Mouse (Mus musculus) lung, embryonic 14.5 days (tissue): ENCODE measurements around the gene Gpr153. TPM values are rescaled to one million over a fixed set of nuclear protein-coding genes. Genes with fewer than 3 reads are reported as not detected.

Experiments
- ATAC-seq: fragments of 200-750 bp; cut with Nextera tagmentation; 2 replicates; pipeline ENCODE4 v1.8.0; 2017; ENCODE audit warnings: mild to moderate bottlenecking, moderate TSS enrichment, moderate library complexity; ENCODE audit not compliant: insufficient read depth
- DNase-seq: peaks from one replicate; pipeline ENCODE4 v3.0.0-alpha.2; 2015
- H3K27ac ChIP-seq: fragments of 300-500 bp; sonication (generic); 2 replicates; pipeline ENCODE4 v1.5.1; 2014; ENCODE audit warnings: low read depth, mild to moderate bottlenecking, moderate library complexity
- H3K27me3 ChIP-seq: fragments of 300-500 bp; sonication (generic); 2 replicates; pipeline ENCODE4 v1.6.1; 2014; ENCODE audit warnings: low read length, control low read depth; ENCODE audit not compliant: insufficient read depth
- H3K36me3 ChIP-seq: fragments of 300-500 bp; sonication (generic); 2 replicates; pipeline ENCODE4 v1.6.1; 2014; ENCODE audit warnings: control low read depth; ENCODE audit not compliant: insufficient read depth
- H3K4me1 ChIP-seq: fragments of 300-500 bp; sonication (generic); 2 replicates; pipeline ENCODE4 v1.6.1; 2014; ENCODE audit warnings: antibody characterized with exemption, control low read depth; ENCODE audit not compliant: insufficient read depth
- H3K4me2 ChIP-seq: fragments of 300-500 bp; sonication (generic); 2 replicates; pipeline ENCODE4 v1.6.1; 2014; ENCODE audit warnings: mild to moderate bottlenecking
- H3K4me3 ChIP-seq: fragments of 300-500 bp; sonication (generic); 2 replicates; pipeline ENCODE4 v1.5.1; 2014; ENCODE audit warnings: low read depth, low read length
- H3K9ac ChIP-seq: fragments of 300-500 bp; sonication (generic); 2 replicates; pipeline ENCODE4 v1.6.1; 2014
- H3K9me3 ChIP-seq: fragments of 300-500 bp; sonication (generic); 2 replicates; pipeline ENCODE4 v1.6.1; 2016; ENCODE audit warnings: low read depth, low read length, control low read depth
- CTCF ChIP-seq: IDR thresholded peaks from 2 replicates; pipeline ENCODE4 v1.5.1; 2016; ENCODE audit warnings: antibody characterized with exemption, low read depth
- WGBS: fragments of 180-500 bp; shearing (Covaris S2); extraction: QIAGEN DNeasy Blood & Tissue Kit; methylation state at CpG from one replicate; pipeline ENCODE4 v1.1.7; 2014; 5-methylcytosine and 5-hydroxymethylcytosine counted together
- polyA plus RNA-seq: library from polyadenylated mRNA; unstranded; fragments of >200 nt; fragmentation: Nextera tagmentation; extraction: Ambion mirVana; gene quantifications from 2 replicates; pipeline ENCODE4 v1.2.1, GENCODE M21; 2014

Gpr153 gene
- polyA plus RNA-seq, 1 experiment from 2014 or later, result 20.0 TPM

GRCm38 (mm10) chr4:152290385-152290784 lies 16.4 kb downstream of the Gpr153 start:
- WGBS, result under 1% methylated on average over 38 of the region's 39 CpGs
- Histone ChIP-seq H3K9me3 (no peaks in the 10 kb centered on the region), H3K27me3 (peaks cover 69% of the 10 kb centered on the region), H3K36me3 (no peaks in the 10 kb centered on the region), H3K27ac (no peak overlapping the region), H3K4me2 (peak overlapping the region; percentile 35; the same call in 1 of the 2 replicates), H3K4me3 (peak overlapping the region; percentile 19), H3K9ac (no peak overlapping the region), H3K4me1 (no peaks in the 10 kb centered on the region)
- DNase-seq (no peak), ATAC-seq (no peak)
- no peak for TF ChIP-seq CTCF

DNA sequence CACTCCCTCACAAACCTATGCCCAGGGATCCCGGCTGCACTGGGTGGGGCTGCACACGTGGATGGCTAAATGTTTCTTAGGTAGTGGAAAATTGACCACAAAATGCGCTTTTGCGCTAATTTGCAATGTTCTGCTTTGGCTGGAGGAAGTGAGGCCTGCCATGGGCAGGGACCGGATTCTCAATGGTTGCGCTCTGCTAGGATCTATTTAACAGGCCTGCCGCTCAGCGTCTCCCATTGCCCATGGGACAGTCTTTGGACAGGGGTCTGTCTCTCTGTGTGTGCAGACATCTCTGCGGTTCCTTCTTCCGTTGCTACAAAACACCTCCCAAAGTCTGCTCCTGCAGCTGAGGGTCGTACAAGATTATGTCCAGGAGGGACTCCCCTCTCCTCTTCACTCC lies 17.0 kb downstream of the Gpr153 start:
- Histone ChIP-seq H3K9me3 (no peaks in the 10 kb centered on the region), H3K4me1 (no peaks in the 10 kb centered on the region; the same call in 1 of the 2 replicates), H3K27me3 (peaks cover 62% of the 10 kb centered on the region), H3K36me3 (no peaks in the 10 kb centered on the region), H3K9ac (no peak overlapping the region), H3K27ac (no peak overlapping the region), H3K4me3 (no peak overlapping the region), H3K4me2 (no peak overlapping the region)
- 30% methylated on average over 11 of the region's 11 CpGs for WGBS
- no peak for DNase-seq
- no peak for ATAC-seq
- no peak for TF ChIP-seq CTCF

DNA sequence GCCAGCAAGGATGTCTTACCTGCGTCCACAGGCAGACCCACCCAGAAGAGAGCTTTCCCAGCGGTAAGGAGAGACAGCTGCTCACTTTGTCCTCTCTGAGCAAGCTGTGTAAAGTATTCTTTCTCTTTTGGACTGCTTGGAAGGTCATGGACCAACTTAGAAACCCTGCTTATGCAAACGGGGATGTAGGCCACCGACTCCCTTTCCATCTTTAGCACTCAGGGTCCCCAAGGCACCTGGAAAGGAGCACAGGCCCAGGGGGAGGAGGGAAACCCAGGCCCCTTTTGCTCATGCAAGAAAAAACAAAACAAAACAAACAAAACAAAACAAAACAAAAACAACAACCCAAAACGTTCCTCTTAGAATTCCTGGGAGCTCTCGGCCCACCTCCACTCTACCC lies 17.5 kb downstream of the Gpr153 start, which contains the start of gene Hes3:
Hes3 (minus strand) TSS at position 101 of the 400 bp plus-strand sequence.
- Histone ChIP-seq H3K27ac (no peak within 1 kb of the TSS), H3K4me1 (no peaks in the 10 kb centered on the region; the same call in 1 of the 2 replicates), H3K9me3 (no peaks in the 10 kb centered on the region), H3K4me3 (peak within 1 kb of the TSS; percentile 19), H3K4me2 (peak within 1 kb of the TSS; percentile 35; the same call in 1 of the 2 replicates), H3K9ac (no peak within 1 kb of the TSS), H3K27me3 (peaks cover 57% of the 10 kb centered on the region), H3K36me3 (no peaks in the 10 kb centered on the region)
- WGBS, result 37% methylated on average over 6 of the region's 6 CpGs
- no peak for DNase-seq
- no peak for TF ChIP-seq CTCF
- ATAC-seq, result no peak

- no peak overlapping the region for H3K4me2 ChIP-seq
- H3K4me1 ChIP-seq, result no peaks in the 10 kb centered on the region; the same call in 1 of the 2 replicates
- peaks cover 50% of the 10 kb centered on the region for H3K27me3 ChIP-seq
- no peaks in the 10 kb centered on the region for H3K36me3 ChIP-seq
- ATAC-seq (no peak), DNase-seq (no peak)
- TF ChIP-seq CTCF, result no peak
- no peak overlapping the region for H3K27ac ChIP-seq
- H3K4me3 ChIP-seq, result no peak overlapping the region
- WGBS, result 16% methylated on average over 12 of the region's 12 CpGs
- no peak overlapping the region for H3K9ac ChIP-seq
- H3K9me3 ChIP-seq, result no peaks in the 10 kb centered on the region
These were observed 18.2 kb downstream of the Gpr153 start for GRCm38 (mm10) chr4:152292102-152292765.

- Histone ChIP-seq H3K9me3 (no peaks in the 10 kb centered on the region), H3K9ac (no peak overlapping the region), H3K4me2 (no peak overlapping the region), H3K27ac (no peak overlapping the region), H3K36me3 (no peaks in the 10 kb centered on the region; the same call in 1 of the 2 replicates), H3K27me3 (peaks cover 36% of the 10 kb centered on the region), H3K4me3 (no peak overlapping the region), H3K4me1 (peaks cover 8% of the 10 kb centered on the region)
- WGBS, result 43% methylated on average over 10 of the region's 10 CpGs
- DNase-seq, result peak; percentile 47
- no peak for ATAC-seq
- peak; percentile 45; the same call in 1 of the 2 replicates for TF ChIP-seq CTCF
These were observed 20.3 kb downstream of the Gpr153 start for GRCm38 (mm10) chr4:152294188-152294929.

DNA sequence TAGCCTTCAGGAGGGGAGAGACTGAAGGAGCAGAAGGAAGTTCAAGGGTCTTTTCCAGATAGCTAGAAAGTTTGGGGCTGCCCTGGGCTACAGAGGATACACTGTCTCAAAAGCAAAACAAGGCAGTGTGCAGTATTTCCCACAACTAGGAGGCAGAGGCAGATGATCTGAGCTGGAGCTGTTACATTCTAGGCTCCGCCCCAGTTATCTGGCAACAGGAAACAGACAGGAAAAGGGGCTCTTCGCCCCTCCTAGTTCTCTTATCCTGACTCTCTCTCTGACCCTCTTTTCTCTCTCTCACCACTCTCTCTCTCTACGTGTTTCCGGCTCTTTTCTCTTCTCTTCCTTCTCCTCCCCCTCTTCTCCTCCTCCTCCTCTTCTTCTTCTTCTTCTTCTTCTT lies 21.9 kb downstream of the Gpr153 start:
- peaks cover 8% of the 10 kb centered on the region for H3K4me1 ChIP-seq
- H3K4me2 ChIP-seq, result peak overlapping the region; percentile 8; the same call in 1 of the 2 replicates
- ATAC-seq, result no peak
- no peak overlapping the region for H3K4me3 ChIP-seq
- H3K9me3 ChIP-seq, result no peaks in the 10 kb centered on the region
- TF ChIP-seq CTCF, result no peak
- peak overlapping the region; percentile 21; the same call in 1 of the 2 replicates for H3K27ac ChIP-seq
- peak; percentile 63 for DNase-seq
- H3K27me3 ChIP-seq, result peaks cover 20% of the 10 kb centered on the region
- H3K9ac ChIP-seq, result no peak overlapping the region
- peaks cover 14% of the 10 kb centered on the region; the same call in 1 of the 2 replicates for H3K36me3 ChIP-seq
- 18% methylated on average over 4 of the region's 4 CpGs for WGBS

DNA sequence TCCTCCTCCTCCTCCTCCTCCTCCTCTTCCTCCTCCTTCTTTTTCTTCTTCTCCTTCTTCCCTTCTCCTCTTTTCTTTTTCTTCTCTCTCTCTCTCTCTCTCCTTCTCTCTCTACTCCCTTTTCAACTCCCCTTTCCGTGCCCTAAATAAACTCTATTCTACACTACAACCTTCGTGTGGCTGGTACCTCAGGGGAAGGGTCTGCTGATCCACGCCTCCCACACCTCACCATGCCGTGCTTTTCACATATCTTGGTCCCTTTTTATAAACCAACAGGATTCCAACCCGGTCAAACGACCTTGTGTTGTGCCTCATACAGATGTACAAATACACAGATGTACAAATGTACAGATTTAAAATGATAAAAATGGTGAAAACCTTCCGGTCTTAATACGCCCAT lies 22.3 kb downstream of the Gpr153 start:
- Histone ChIP-seq H3K27ac (no peak overlapping the region), H3K4me1 (peaks cover 8% of the 10 kb centered on the region), H3K9ac (peak overlapping the region; percentile 49; the same call in 1 of the 2 replicates), H3K27me3 (peaks cover 16% of the 10 kb centered on the region), H3K4me2 (peak overlapping the region; percentile 73), H3K36me3 (peaks cover 19% of the 10 kb centered on the region; the same call in 1 of the 2 replicates), H3K9me3 (no peaks in the 10 kb centered on the region), H3K4me3 (peak overlapping the region; percentile 95)
- TF ChIP-seq CTCF, result no peak
- DNase-seq (no peak), ATAC-seq (no peak)
- WGBS, result 9% methylated on average over 8 of the region's 8 CpGs
